Mouse (Mus musculus): ENCODE measurements around the gene Tead1. TPM values are rescaled to one million over a fixed set of nuclear protein-coding genes. Genes with fewer than 3 reads are reported as not detected.

Gene Tead1
- total and polyA plus RNA-seq, 2 experiments from 2014 or later: 20.8 to 63.9 TPM

- Histone ChIP-seq H3K4me2 (ENCODE audit: low read depth, low read length) (peak overlapping the region; percentile 78), H3K27me3 (ENCODE audit: control insufficient read depth, insufficient read depth, low read length) (no peaks in the 10 kb centered on the region), H3K9me3 (replicated peaks; ENCODE audit: control insufficient read depth, low read length) (0 out of 2 replicates have a peak, but pooled peaks cover 3% of the 10 kb centered on the region), H3K36me3 (replicated peaks; ENCODE audit: control insufficient read depth, insufficient read depth, low read length) (no peaks in the 10 kb centered on the region), H3K27ac (ENCODE audit: low read depth) (peak overlapping the region; percentile 99), H3K4me3 (ENCODE audit: low read depth, low read length) (peak overlapping the region; percentile 86), H3K4me1 (ENCODE audit: control insufficient read depth, insufficient read depth) (peaks cover 29% of the 10 kb centered on the region), H3K9ac (replicated peaks; ENCODE audit: low read depth, low read length) (peak overlapping the region; percentile 94)
- ATAC-seq (ENCODE audit: insufficient read depth, low read depth) (peak; percentile 64), DNase-seq (ENCODE audit: low spot score) (peak; percentile 90)
- no peak for TF ChIP-seq EP300 (IDR thresholded peaks at IDR 0.05; ENCODE audit: low read depth)
- no peak for TF ChIP-seq CTCF (IDR thresholded peaks at IDR 0.05; ENCODE audit: low read depth)
- WGBS: under 1% methylated on average over 76 of the region's 95 CpGs
Observed at GRCm38 (mm10) chr7:112679513-112680245, 561 bp downstream of the Tead1 start.

- ATAC-seq (ENCODE audit: insufficient read depth, low read depth): no peak
- WGBS: 1% methylated on average over 22 of the region's 22 CpGs
- Histone ChIP-seq H3K36me3 (replicated peaks; ENCODE audit: control insufficient read depth, insufficient read depth, low read length) (no peaks in the 10 kb centered on the region), H3K9me3 (replicated peaks; ENCODE audit: control insufficient read depth, low read length) (no peaks in the 10 kb centered on the region), H3K9ac (replicated peaks; ENCODE audit: low read depth, low read length) (peak overlapping the region; percentile 94), H3K4me2 (ENCODE audit: low read depth, low read length) (peak overlapping the region; percentile 78), H3K4me3 (ENCODE audit: low read depth, low read length) (peak overlapping the region; percentile 86), H3K27ac (ENCODE audit: low read depth) (peak overlapping the region; percentile 99), H3K4me1 (ENCODE audit: control insufficient read depth, insufficient read depth) (peaks cover 39% of the 10 kb centered on the region), H3K27me3 (ENCODE audit: control insufficient read depth, insufficient read depth, low read length) (no peaks in the 10 kb centered on the region)
- DNase-seq (ENCODE audit: low spot score): peak; percentile 40
- no peak for TF ChIP-seq EP300 (IDR thresholded peaks at IDR 0.05; ENCODE audit: low read depth)
- no peak for TF ChIP-seq CTCF (IDR thresholded peaks at IDR 0.05; ENCODE audit: low read depth)
Observed at GRCm38 (mm10) chr7:112680498-112681251, 1.6 kb downstream of the Tead1 start.

- WGBS: 15% methylated on average over 23 of the region's 23 CpGs
- Histone ChIP-seq H3K4me1 (ENCODE audit: control insufficient read depth, insufficient read depth) (peaks cover 76% of the 10 kb centered on the region), H3K9me3 (replicated peaks; ENCODE audit: control insufficient read depth, low read length) (no peaks in the 10 kb centered on the region), H3K9ac (replicated peaks; ENCODE audit: low read depth, low read length) (no peak overlapping the region; the same call in 1 of the 2 replicates), H3K4me2 (ENCODE audit: low read depth, low read length) (peak overlapping the region; percentile 50), H3K36me3 (replicated peaks; ENCODE audit: control insufficient read depth, insufficient read depth, low read length) (no peaks in the 10 kb centered on the region), H3K27me3 (ENCODE audit: control insufficient read depth, insufficient read depth, low read length) (no peaks in the 10 kb centered on the region), H3K27ac (ENCODE audit: low read depth) (peak overlapping the region; percentile 52), H3K4me3 (ENCODE audit: low read depth, low read length) (0 out of 2 replicates have a peak overlapping the region, but pooled peaks have one; percentile 1)
- no peak for TF ChIP-seq EP300 (IDR thresholded peaks at IDR 0.05; ENCODE audit: low read depth)
- no peak for TF ChIP-seq CTCF (IDR thresholded peaks at IDR 0.05; ENCODE audit: low read depth)
- ATAC-seq (ENCODE audit: insufficient read depth, low read depth) (no peak), DNase-seq (ENCODE audit: low spot score) (peak; percentile 61)
Observed at GRCm38 (mm10) chr7:112684626-112685561, 5.8 kb downstream of the Tead1 start.

- no peak overlapping the region for H3K27ac ChIP-seq (ENCODE audit: low read depth)
- H3K27me3 ChIP-seq (ENCODE audit: control insufficient read depth, insufficient read depth, low read length): no peaks in the 10 kb centered on the region
- 68% methylated on average over 3 of the region's 3 CpGs for WGBS
- H3K4me3 ChIP-seq (ENCODE audit: low read depth, low read length): no peak overlapping the region
- no peak for DNase-seq (ENCODE audit: low spot score)
- TF ChIP-seq CTCF (IDR thresholded peaks at IDR 0.05; ENCODE audit: low read depth) (no peak), EP300 (IDR thresholded peaks at IDR 0.05; ENCODE audit: low read depth) (no peak)
- H3K36me3 ChIP-seq (replicated peaks; ENCODE audit: control insufficient read depth, insufficient read depth, low read length): no peaks in the 10 kb centered on the region
- H3K4me1 ChIP-seq (ENCODE audit: control insufficient read depth, insufficient read depth): peaks cover 87% of the 10 kb centered on the region
- no peak for ATAC-seq (ENCODE audit: insufficient read depth, low read depth)
- no peak overlapping the region for H3K4me2 ChIP-seq (ENCODE audit: low read depth, low read length)
- no peaks in the 10 kb centered on the region for H3K9me3 ChIP-seq (replicated peaks; ENCODE audit: control insufficient read depth, low read length)
- no peak overlapping the region for H3K9ac ChIP-seq (replicated peaks; ENCODE audit: low read depth, low read length)
Observed at GRCm38 (mm10) chr7:112685993-112686392, 6.9 kb downstream of the Tead1 start.

GRCm38 (mm10) chr7:112686586-112686985 is 7.5 kb downstream of the Tead1 start:
- Histone ChIP-seq H3K4me1 (ENCODE audit: control insufficient read depth, insufficient read depth) (peaks cover 92% of the 10 kb centered on the region), H3K27ac (ENCODE audit: low read depth) (0 out of 2 replicates have a peak overlapping the region, but pooled peaks have one; percentile 12)

More at GRCm38 (mm10) chr7:112686586-112686985, 7.5 kb downstream of the Tead1 start:
- DNase-seq (ENCODE audit: low spot score) (no peak), ATAC-seq (ENCODE audit: insufficient read depth, low read depth) (no peak)
- 49% methylated on average over 10 of the region's 10 CpGs for WGBS
- no peaks in the 10 kb centered on the region for H3K27me3 ChIP-seq (ENCODE audit: control insufficient read depth, insufficient read depth, low read length)
- H3K9me3 ChIP-seq (replicated peaks; ENCODE audit: control insufficient read depth, low read length): no peaks in the 10 kb centered on the region
- TF ChIP-seq CTCF (IDR thresholded peaks at IDR 0.05; ENCODE audit: low read depth) (no peak), EP300 (IDR thresholded peaks at IDR 0.05; ENCODE audit: low read depth) (no peak)
- H3K4me3 ChIP-seq (ENCODE audit: low read depth, low read length): no peak overlapping the region
- no peaks in the 10 kb centered on the region for H3K36me3 ChIP-seq (replicated peaks; ENCODE audit: control insufficient read depth, insufficient read depth, low read length)
- H3K4me2 ChIP-seq (ENCODE audit: low read depth, low read length): no peak overlapping the region
- no peak overlapping the region for H3K9ac ChIP-seq (replicated peaks; ENCODE audit: low read depth, low read length)
